Mouse (Mus musculus): Measurements from ENCODE around the gene Gipc1. TPM values are rescaled to one million over a fixed set of nuclear protein-coding genes. Genes with fewer than 3 reads are reported as not detected.

Gene Gipc1
- 72.7 TPM for polyA plus RNA-seq (2017; shearing (Covaris generic))

DNA sequence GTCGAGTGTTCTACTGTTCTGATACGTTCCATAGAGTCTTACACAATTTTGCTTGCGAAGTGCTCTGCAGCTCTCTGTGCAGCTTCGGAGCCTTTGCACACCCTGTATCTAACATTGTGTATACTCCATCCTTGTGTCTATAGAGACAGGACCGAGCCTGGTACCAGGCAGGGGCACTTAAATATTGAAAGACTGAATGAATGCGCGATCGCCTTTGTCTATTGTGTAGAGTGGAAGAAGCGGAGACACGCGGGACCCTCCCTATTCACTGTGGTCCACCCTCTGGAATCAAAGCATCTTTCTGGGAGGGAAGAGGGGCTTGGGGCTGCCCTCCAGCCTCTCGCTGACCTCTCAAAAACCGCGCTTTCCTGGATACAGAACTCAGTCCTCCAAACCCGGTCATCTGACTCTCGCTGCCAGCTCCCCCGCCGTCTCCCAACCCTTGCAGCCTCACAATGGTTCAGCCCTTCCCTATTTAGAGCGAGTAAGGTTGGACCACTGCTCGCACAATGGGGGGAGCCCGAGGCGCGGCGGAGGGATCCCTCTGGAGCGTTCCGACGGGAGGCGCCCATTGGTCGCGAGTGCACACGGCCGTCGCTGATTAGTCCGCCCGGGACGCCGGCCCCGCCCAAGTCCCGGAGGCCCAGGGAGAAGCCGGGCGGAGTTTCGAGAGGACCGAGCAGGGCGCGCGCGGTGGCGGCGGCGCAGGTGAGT lies at the start of gene Gipc1:
TSS of gene Gipc1 (plus strand) at position 648 of the 714 bp plus-strand sequence.

DNA sequence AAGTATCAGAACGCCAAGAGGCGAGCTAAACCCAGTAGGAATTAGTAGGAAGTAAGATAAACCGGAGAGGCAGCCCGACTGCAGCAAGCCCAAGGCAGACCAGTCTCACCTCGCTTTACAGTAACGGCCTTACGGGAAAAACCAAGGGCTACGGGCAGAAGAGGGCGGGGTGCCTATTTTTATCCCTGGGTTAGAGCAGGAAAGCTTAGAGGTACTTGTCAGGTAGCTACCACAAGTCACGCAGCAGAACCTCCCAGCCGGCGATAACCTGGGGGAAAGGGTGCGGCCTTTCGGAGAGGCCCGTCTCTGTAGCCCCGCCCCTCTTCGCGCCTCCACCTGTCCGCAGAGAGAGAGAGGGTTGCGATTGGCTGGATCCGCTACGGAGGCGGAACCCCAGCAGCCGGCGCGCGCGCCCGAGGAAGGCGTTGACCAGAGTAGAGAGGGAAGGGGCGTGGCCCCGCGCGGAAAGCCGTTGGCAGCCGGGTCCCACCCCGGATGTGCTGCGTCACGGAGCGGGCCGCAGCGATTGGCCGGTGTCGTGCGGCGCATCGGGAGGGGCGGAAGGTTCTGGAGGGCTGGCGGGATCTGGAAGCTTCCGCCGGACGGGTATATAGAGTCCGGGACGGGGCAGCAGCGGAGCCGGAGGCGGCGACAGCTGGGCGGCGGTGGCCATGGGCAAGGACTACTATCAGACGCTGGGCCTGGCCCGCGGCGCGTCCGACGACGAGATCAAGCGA lies 44.6 kb upstream of the Gipc1 start, which contains the start of the genes Tecr and Dnajb1:
TSS of gene Tecr (minus strand) at position 311 of the 737 bp plus-strand sequence.
TSS of gene Dnajb1 (plus strand) at position 533 of the 737 bp plus-strand sequence.

GRCm38 (mm10) chr8:83665969-83666865 lies 13.7 kb downstream of the Gipc1 start, which contains the start of gene Ptger1:
TSS of gene Ptger1 (plus strand) at chr8:83666678.

DNA sequence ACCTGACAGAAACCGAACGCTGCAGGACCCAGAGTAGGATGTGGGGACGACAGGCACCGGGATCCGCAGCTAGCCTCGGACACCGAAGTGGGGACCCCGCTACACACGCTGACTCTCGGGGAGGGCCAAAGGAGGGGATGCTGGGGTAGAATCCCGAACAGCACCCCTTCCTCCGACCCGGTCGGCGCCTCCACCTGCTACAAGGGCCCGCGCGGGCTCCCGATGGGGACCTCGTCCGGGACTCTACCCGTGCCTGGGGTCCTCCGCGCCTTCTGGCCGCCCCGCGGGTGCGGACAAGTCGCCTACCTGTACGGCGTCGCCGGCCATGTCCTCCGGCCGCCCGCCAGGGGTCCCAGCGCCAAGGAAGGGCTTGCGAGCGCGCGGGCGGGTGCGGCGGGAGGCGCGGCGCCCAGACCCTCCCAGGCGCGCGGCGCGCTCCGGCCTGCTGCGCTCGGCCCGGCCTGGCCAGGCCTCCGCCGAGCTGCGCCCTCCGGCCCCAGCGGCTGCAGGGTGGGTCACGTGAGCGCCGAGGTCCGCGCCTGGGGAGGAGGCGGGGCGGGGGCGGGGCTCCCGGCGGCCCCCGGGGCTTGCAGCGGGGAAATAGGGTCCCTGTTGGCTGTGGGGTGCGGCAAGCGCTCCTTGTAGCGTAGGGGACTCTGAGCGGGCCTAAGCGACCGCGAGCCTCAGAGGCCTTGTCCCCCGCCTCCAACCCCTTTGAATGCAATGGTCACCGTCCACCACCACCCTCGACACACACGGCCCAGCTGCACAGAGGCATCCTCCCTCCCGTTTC lies 46.4 kb downstream of the Gipc1 start, which contains the start of gene Pkn1:
TSS of gene Pkn1 (minus strand) at position 519 of the 793 bp plus-strand sequence.

Other genes starting within 250 kb of the Gipc1 start
- 32.6 TPM for gene Scoc, start 194.3 kb upstream of the Gipc1 start, polyA plus RNA-seq (2017; shearing (Covaris generic))
- not detected for gene Olfr370, start 116.9 kb upstream of the Gipc1 start, polyA plus RNA-seq (2017; shearing (Covaris generic))
- 323 TPM for gene Ndufb7, start 86.0 kb upstream of the Gipc1 start, polyA plus RNA-seq (2017; shearing (Covaris generic))
- 564 TPM for gene Tecr, start 44.7 kb upstream of the Gipc1 start, polyA plus RNA-seq (2017; shearing (Covaris generic))
- 90.1 TPM for gene Dnajb1, start 44.5 kb upstream of the Gipc1 start, polyA plus RNA-seq (2017; shearing (Covaris generic))
- 0.73 TPM for gene Ptger1, start 14.0 kb downstream of the Gipc1 start, polyA plus RNA-seq (2017; shearing (Covaris generic))
- gene Pkn1, start 46.5 kb downstream of the Gipc1 start, polyA plus RNA-seq (2017; shearing (Covaris generic)): 15.5 TPM
- 223 TPM for gene Ddx39, start 62.5 kb downstream of the Gipc1 start, polyA plus RNA-seq (2017; shearing (Covaris generic))
- gene Adgre5, start 88.6 kb downstream of the Gipc1 start, polyA plus RNA-seq (2017; shearing (Covaris generic)): 601 TPM
- gene Adgrl1, start 247.4 kb downstream of the Gipc1 start, polyA plus RNA-seq (2017; shearing (Covaris generic)): 4.2 TPM